Mouse (Mus musculus) telencephalon, adult 2 months (tissue): Measurements from ENCODE around the gene 4931422A03Rik.
A peak's percentile ranks its signal among the peaks of the same experiment; 100 is the strongest.
"Not testable (repeated sequence)": the region's sequence is repeated elsewhere in the genome, so short reads cannot be mapped to it uniquely, and the experiment has no call there.

Source experiments
- DNase-seq: peaks from one replicate; pipeline ENCODE4 v3.0.0-alpha.2; 2011; ENCODE audit warnings: low read depth, low spot score

4931422A03Rik gene

GRCm38 (mm10) chr2:104028139-104028723 is at the start of gene 4931422A03Rik:
Gene 4931422A03Rik (minus strand): TSS chr2:104028361.
- no peak for DNase-seq

GRCm38 (mm10) chr2:104069704-104070185 is 41.6 kb upstream of the 4931422A03Rik start, which contains the start of gene Cd59b:
Gene Cd59b (plus strand): TSS chr2:104069849.
- no peak for DNase-seq

GRCm38 (mm10) chr2:104068450-104068849 is 40.3 kb upstream of the 4931422A03Rik start, which contains the start of gene Gm10799:
Gene Gm10799 (minus strand): TSS chr2:104068550.
- not testable (repeated sequence) for DNase-seq

- not testable (repeated sequence) for DNase-seq
Measured at GRCm38 (mm10) chr2:104065526-104065925, 37.4 kb upstream of the 4931422A03Rik start, which contains the start of gene Gm10912. Gene Gm10912 (plus strand): TSS chr2:104065826.

GRCm38 (mm10) chr2:104064152-104064551 is 36.0 kb upstream of the 4931422A03Rik start:
- DNase-seq: no peak

GRCm38 (mm10) chr2:104062665-104063064 is 34.5 kb upstream of the 4931422A03Rik start:
- DNase-seq: peak; percentile 12

GRCm38 (mm10) chr2:104060996-104061395 is 32.8 kb upstream of the 4931422A03Rik start:
- no peak for DNase-seq

GRCm38 (mm10) chr2:104059786-104060185 is 31.6 kb upstream of the 4931422A03Rik start:
- DNase-seq: no peak

- no peak for DNase-seq
Measured at GRCm38 (mm10) chr2:104058954-104059353, 30.8 kb upstream of the 4931422A03Rik start.

GRCm38 (mm10) chr2:104058381-104058780 is 30.2 kb upstream of the 4931422A03Rik start:
- no peak for DNase-seq

- no peak for DNase-seq
Measured at GRCm38 (mm10) chr2:104044479-104045080, 16.4 kb upstream of the 4931422A03Rik start.

GRCm38 (mm10) chr2:104043624-104044478 is 15.7 kb upstream of the 4931422A03Rik start:
- no peak for DNase-seq

GRCm38 (mm10) chr2:104042766-104043165 is 14.6 kb upstream of the 4931422A03Rik start:
- DNase-seq: no peak

- no peak for DNase-seq
Measured at GRCm38 (mm10) chr2:104041632-104042031, 13.5 kb upstream of the 4931422A03Rik start.

- no peak for DNase-seq
Measured at GRCm38 (mm10) chr2:104038236-104038635, 10.1 kb upstream of the 4931422A03Rik start.

- no peak for DNase-seq
Measured at GRCm38 (mm10) chr2:104036316-104036715, 8.2 kb upstream of the 4931422A03Rik start.

GRCm38 (mm10) chr2:104035595-104035994 is 7.4 kb upstream of the 4931422A03Rik start:
- DNase-seq: no peak

- no peak for DNase-seq
Measured at GRCm38 (mm10) chr2:104034832-104035472, 6.8 kb upstream of the 4931422A03Rik start.

- no peak for DNase-seq
Measured at GRCm38 (mm10) chr2:104032056-104032455, 3.9 kb upstream of the 4931422A03Rik start.

- no peak for DNase-seq
Measured at GRCm38 (mm10) chr2:104030381-104030780, 2.2 kb upstream of the 4931422A03Rik start.

GRCm38 (mm10) chr2:104029074-104029473 is 913 bp upstream of the 4931422A03Rik start:
- DNase-seq: no peak
